Mouse (Mus musculus): Measurements from ENCODE around the gene Wwp2. TPM values are rescaled to one million over a fixed set of nuclear protein-coding genes. Genes with fewer than 3 reads are reported as not detected.

Wwp2 gene
- polyA plus RNA-seq, 1 experiment = 109 TPM

DNA sequence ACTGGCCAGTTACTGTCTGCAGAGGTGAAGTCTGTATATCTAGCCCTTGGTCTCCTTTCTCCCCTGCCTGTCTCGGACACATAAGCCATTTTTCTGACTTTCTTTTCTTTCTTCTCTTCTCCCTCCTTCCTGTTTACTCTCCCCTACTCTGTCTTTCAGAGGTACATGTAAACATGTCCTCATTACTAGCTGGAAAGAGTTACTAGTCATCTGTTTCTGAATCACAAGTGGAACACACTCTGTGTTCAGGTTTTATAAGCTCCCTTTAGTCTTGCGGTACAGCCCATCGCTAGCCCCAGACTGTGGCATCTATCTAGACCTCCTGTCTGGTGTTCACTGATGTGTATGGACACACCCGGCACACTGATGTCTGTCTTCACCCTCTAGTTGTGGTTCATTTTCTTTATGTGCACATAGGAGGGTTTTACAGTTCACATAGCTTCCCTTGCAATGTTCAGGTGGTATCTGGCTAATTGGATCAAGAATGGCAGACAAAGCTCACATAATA lies 12.3 kb downstream of the Wwp2 start:
- TF ChIP-seq POLR2A (IDR thresholded peaks at IDR 0.05; ENCODE audit: control insufficient read depth, low read depth, low read length) (no peak), CTCF (IDR thresholded peaks at IDR 0.05; ENCODE audit: control insufficient read depth, insufficient read depth, insufficient replicate concordance, low read depth, low read length) (no peak)
- H3K27me3 ChIP-seq (ENCODE audit: control insufficient read depth, insufficient read depth, low read length) = no peaks in the 10 kb centered on the region
- no peaks in the 10 kb centered on the region for H3K4me1 ChIP-seq (ENCODE audit: control insufficient read depth, insufficient read depth, low read length)
- no peak overlapping the region for H3K4me3 ChIP-seq (ENCODE audit: control insufficient read depth, low read depth, low read length)
- no peak overlapping the region for H3K27ac ChIP-seq (ENCODE audit: control insufficient read depth, insufficient read depth, low read depth, low read length)
- no peaks in the 10 kb centered on the region for H3K36me3 ChIP-seq (ENCODE audit: control insufficient read depth, insufficient read depth, low read length)

DNA sequence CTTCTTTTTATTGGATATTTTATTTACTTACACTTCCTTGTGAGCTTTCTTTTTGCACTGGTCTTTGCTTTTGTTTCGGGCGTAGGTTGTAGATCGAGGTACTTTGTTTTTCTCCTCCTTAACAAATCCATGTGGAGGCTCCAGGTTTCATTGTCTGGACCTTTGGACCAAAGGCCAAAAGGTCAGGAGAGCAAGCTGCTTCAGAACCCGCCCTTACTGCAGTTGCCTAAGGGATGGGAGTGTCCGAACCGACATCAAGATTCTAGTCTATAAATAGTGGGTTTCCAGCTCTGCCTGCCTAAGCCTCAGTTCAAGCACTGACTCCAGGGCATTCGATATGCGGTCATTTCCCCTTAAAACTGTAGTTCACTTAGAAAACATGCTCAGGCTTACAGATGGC lies 13.0 kb downstream of the Wwp2 start:
- Histone ChIP-seq H3K27ac (ENCODE audit: control insufficient read depth, insufficient read depth, low read depth, low read length) (no peak overlapping the region), H3K27me3 (ENCODE audit: control insufficient read depth, insufficient read depth, low read length) (no peaks in the 10 kb centered on the region), H3K4me3 (ENCODE audit: control insufficient read depth, low read depth, low read length) (no peak overlapping the region), H3K4me1 (ENCODE audit: control insufficient read depth, insufficient read depth, low read length) (no peaks in the 10 kb centered on the region), H3K36me3 (ENCODE audit: control insufficient read depth, insufficient read depth, low read length) (no peaks in the 10 kb centered on the region)
- TF ChIP-seq POLR2A (IDR thresholded peaks at IDR 0.05; ENCODE audit: control insufficient read depth, low read depth, low read length) (no peak), CTCF (IDR thresholded peaks at IDR 0.05; ENCODE audit: control insufficient read depth, insufficient read depth, insufficient replicate concordance, low read depth, low read length) (no peak)

DNA sequence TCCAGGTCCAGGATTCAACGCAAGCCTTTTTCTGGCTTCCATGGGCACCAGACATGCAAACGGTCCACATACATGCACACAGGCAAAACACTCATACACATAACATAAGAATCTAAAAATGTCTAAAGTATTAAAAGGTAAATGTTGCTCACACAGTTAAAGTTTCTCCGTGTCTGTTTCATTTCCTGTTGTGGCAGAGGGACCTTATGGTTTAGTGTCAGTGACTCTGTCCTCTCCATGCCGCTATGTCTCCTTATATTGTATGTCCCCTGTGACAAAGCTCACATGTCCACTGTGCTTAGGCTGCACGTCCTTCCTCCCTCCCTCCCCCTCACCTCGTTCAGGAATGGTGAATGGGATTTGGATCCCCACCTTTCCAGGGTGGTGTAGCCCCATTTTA lies 13.5 kb downstream of the Wwp2 start:
- Histone ChIP-seq H3K27ac (ENCODE audit: control insufficient read depth, insufficient read depth, low read depth, low read length) (no peak overlapping the region), H3K4me3 (ENCODE audit: control insufficient read depth, low read depth, low read length) (no peak overlapping the region), H3K27me3 (ENCODE audit: control insufficient read depth, insufficient read depth, low read length) (no peaks in the 10 kb centered on the region), H3K36me3 (ENCODE audit: control insufficient read depth, insufficient read depth, low read length) (no peaks in the 10 kb centered on the region), H3K4me1 (ENCODE audit: control insufficient read depth, insufficient read depth, low read length) (no peaks in the 10 kb centered on the region)
- TF ChIP-seq POLR2A (IDR thresholded peaks at IDR 0.05; ENCODE audit: control insufficient read depth, low read depth, low read length) (no peak), CTCF (IDR thresholded peaks at IDR 0.05; ENCODE audit: control insufficient read depth, insufficient read depth, insufficient replicate concordance, low read depth, low read length) (no peak)

DNA sequence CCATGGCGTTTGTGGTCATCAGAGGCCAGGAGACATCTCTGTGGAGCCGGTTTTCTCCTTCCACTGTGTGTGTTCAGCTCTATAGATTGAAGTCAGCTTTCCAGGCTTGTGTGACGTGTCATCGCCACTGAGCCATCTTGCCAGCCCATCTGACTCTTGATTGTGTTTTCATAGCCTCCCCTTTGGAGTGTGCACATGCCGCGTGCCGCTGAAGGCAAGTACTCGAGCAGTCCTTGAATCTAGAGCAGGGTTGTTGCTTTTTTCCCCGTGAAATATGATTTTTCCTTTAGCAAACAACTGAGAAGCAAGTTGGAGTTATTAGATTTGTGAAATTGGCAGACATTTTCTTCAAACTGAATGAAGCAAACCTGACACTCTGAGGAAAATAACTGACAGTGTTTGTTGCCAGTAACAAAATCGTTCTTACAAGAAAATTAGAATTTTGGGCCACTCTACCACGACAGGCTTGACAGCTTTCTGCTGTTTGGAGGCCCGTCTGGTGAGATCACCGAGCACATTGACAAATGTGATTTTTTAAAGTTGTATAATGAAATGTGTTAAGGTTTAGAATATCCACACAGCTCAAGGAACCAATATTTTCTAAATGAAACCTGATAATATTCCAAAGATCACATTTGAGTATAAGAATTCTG lies 15.4 kb downstream of the Wwp2 start:
- Histone ChIP-seq H3K27ac (ENCODE audit: control insufficient read depth, insufficient read depth, low read depth, low read length) (no peak overlapping the region), H3K4me3 (ENCODE audit: control insufficient read depth, low read depth, low read length) (no peak overlapping the region), H3K4me1 (ENCODE audit: control insufficient read depth, insufficient read depth, low read length) (no peaks in the 10 kb centered on the region), H3K27me3 (ENCODE audit: control insufficient read depth, insufficient read depth, low read length) (no peaks in the 10 kb centered on the region), H3K36me3 (ENCODE audit: control insufficient read depth, insufficient read depth, low read length) (no peaks in the 10 kb centered on the region)
- TF ChIP-seq CTCF (IDR thresholded peaks at IDR 0.05; ENCODE audit: control insufficient read depth, insufficient read depth, insufficient replicate concordance, low read depth, low read length) (no peak), POLR2A (IDR thresholded peaks at IDR 0.05; ENCODE audit: control insufficient read depth, low read depth, low read length) (no peak)

DNA sequence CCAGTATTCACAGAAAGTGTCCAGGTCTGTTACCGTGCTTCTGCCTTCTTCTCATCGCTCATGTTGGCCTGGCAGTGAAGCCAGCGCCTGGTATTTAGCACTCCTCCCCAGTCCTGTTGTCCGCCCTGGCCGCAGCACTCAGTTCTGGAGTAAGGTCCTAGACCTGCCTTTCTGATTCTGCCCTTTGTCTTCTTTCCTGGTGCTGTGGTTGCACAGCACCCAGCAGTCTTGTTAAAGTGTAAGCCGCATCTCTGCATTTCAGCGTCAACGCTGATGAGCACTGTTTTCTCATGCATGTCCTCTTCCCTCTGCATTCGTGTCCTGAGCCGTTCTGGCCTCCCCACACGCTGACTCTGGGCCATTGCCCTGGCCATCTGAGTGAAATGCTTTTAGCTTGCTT lies 17.2 kb downstream of the Wwp2 start:
- no peak overlapping the region for H3K27ac ChIP-seq (ENCODE audit: control insufficient read depth, insufficient read depth, low read depth, low read length)
- H3K4me3 ChIP-seq (ENCODE audit: control insufficient read depth, low read depth, low read length) = no peak overlapping the region
- H3K36me3 ChIP-seq (ENCODE audit: control insufficient read depth, insufficient read depth, low read length) = no peaks in the 10 kb centered on the region; the same call in 1 of the 2 replicates
- no peaks in the 10 kb centered on the region for H3K27me3 ChIP-seq (ENCODE audit: control insufficient read depth, insufficient read depth, low read length)
- TF ChIP-seq CTCF (IDR thresholded peaks at IDR 0.05; ENCODE audit: control insufficient read depth, insufficient read depth, insufficient replicate concordance, low read depth, low read length) = no peak
- no peak for TF ChIP-seq POLR2A (IDR thresholded peaks at IDR 0.05; ENCODE audit: control insufficient read depth, low read depth, low read length)
- no peaks in the 10 kb centered on the region for H3K4me1 ChIP-seq (ENCODE audit: control insufficient read depth, insufficient read depth, low read length)

DNA sequence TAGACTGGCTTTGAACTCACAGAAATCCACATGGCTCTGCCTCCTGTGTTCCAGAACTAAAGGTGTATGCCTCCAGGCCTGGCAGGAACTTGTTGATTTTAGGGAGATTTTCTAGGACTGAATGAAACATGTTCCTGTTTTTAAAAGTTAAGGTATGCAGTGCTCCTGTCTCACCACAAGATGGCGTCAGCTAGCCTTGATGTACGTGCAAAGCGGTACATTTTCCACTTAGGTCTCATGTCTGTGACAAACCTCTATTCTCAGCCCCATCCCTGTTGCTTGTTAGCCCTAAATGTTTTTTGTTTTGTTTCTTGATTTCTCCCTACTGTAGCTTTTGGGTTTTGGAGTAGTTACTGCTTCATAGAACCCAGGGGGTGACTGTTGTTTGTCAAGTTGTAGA lies 19.1 kb downstream of the Wwp2 start:
- H3K27ac ChIP-seq (ENCODE audit: control insufficient read depth, insufficient read depth, low read depth, low read length) = no peak overlapping the region
- H3K27me3 ChIP-seq (ENCODE audit: control insufficient read depth, insufficient read depth, low read length) = no peaks in the 10 kb centered on the region
- H3K36me3 ChIP-seq (ENCODE audit: control insufficient read depth, insufficient read depth, low read length) = no peaks in the 10 kb centered on the region; the same call in 1 of the 2 replicates
- H3K4me3 ChIP-seq (ENCODE audit: control insufficient read depth, low read depth, low read length) = no peak overlapping the region
- TF ChIP-seq CTCF (IDR thresholded peaks at IDR 0.05; ENCODE audit: control insufficient read depth, insufficient read depth, insufficient replicate concordance, low read depth, low read length) (no peak), POLR2A (IDR thresholded peaks at IDR 0.05; ENCODE audit: control insufficient read depth, low read depth, low read length) (no peak)
- H3K4me1 ChIP-seq (ENCODE audit: control insufficient read depth, insufficient read depth, low read length) = no peaks in the 10 kb centered on the region

DNA sequence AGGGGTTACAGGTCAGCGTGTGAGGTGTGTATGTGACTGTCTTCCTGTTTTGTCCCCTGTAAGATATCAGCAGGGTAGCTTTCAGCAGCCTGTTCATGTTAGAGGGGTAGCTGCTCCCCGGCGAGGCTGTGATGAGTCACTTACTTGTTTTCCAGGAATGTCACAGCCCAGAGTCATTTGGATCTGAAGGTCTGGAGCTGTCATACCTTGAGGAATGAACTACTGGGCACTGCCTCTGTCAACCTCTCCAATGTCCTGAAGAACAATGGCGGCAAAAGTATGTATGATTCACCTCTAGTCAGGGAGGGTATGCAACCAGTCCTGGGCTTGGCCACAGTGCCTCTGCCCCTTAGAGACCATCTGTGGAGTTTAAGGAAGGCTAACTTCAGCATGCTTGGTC lies 21.6 kb downstream of the Wwp2 start:
- Histone ChIP-seq H3K4me1 (ENCODE audit: control insufficient read depth, insufficient read depth, low read length) (no peaks in the 10 kb centered on the region), H3K36me3 (ENCODE audit: control insufficient read depth, insufficient read depth, low read length) (no peaks in the 10 kb centered on the region; the same call in 1 of the 2 replicates), H3K27me3 (ENCODE audit: control insufficient read depth, insufficient read depth, low read length) (no peaks in the 10 kb centered on the region), H3K27ac (ENCODE audit: control insufficient read depth, insufficient read depth, low read depth, low read length) (no peak overlapping the region), H3K4me3 (ENCODE audit: control insufficient read depth, low read depth, low read length) (peak overlapping the region; percentile 82)
- TF ChIP-seq POLR2A (IDR thresholded peaks at IDR 0.05; ENCODE audit: control insufficient read depth, low read depth, low read length) (no peak; the same call in 1 of the 2 replicates), CTCF (IDR thresholded peaks at IDR 0.05; ENCODE audit: control insufficient read depth, insufficient read depth, insufficient replicate concordance, low read depth, low read length) (no peak)
